In genomic region chr3:41583092-41583491, GRCm38 (mm10) we compare ENCODE assay signal across 18 mouse cellular contexts. TPM values are rescaled to one million over a fixed set of nuclear protein-coding genes. Genes with fewer than 3 reads are reported as not detected.
DNase-seq lines count a peak whose midpoint lies in the region; ATAC-seq lines count a peak whose summit lies in the region.
"Had no signal": no experiment of that assay in that cellular context is flagged by ENCODE, and none has a peak within 500 bp of the region (broad histone marks: within the 10 kb centered on the region; RNA-seq: fewer than 3 reads in every experiment).

No protein-coding gene starts in this region.

- peaks cover 54% of the 10 kb centered on the region for H3K4me1 ChIP-seq in forebrain, embryonic 13.5 days
- peaks cover 29% of the 10 kb centered on the region for H3K4me1 ChIP-seq in forebrain, embryonic 14.5 days (ENCODE audit: control insufficient read depth, insufficient read depth, low read length)
- peaks cover 28% of the 10 kb centered on the region for H3K4me1 ChIP-seq in hindbrain, embryonic 15.5 days (replicated peaks)
- 0 out of 2 replicates have a peak, but pooled peaks cover 3% of the 10 kb centered on the region for H3K4me1 ChIP-seq in hindbrain, embryonic 11.5 days (replicated peaks; ENCODE audit: control insufficient read depth, insufficient read depth, low read length)
- H3K4me1 ChIP-seq in midbrain, embryonic 11.5 days (ENCODE audit: control insufficient read depth, insufficient read depth, low read length), result peaks cover 22% of the 10 kb centered on the region
- H3K4me1 ChIP-seq in midbrain, embryonic 15.5 days, result peaks cover 22% of the 10 kb centered on the region
- peaks cover 73% of the 10 kb centered on the region for H3K4me1 ChIP-seq in liver, embryonic 15.5 days (replicated peaks)

- H3K9ac ChIP-seq in forebrain, embryonic 13.5 days, result no peak overlapping the region
- H3K9ac ChIP-seq in forebrain, embryonic 14.5 days (ENCODE audit: low read length), result no peak overlapping the region
- no peak overlapping the region for H3K9ac ChIP-seq in hindbrain, embryonic 15.5 days
- no peak overlapping the region for H3K9ac ChIP-seq in hindbrain, embryonic 11.5 days (ENCODE audit: low read depth, low read length)
- H3K9ac ChIP-seq in midbrain, embryonic 11.5 days (ENCODE audit: low read length), result no peak overlapping the region
- H3K9ac ChIP-seq in midbrain, embryonic 15.5 days, result no peak overlapping the region
- no peak overlapping the region for H3K9ac ChIP-seq in liver, embryonic 15.5 days
- H3K9ac ChIP-seq: embryonic facial prominence, embryonic 12.5 days; forebrain, postnatal 0 days; lung, embryonic 14.5 days; midbrain, embryonic 12.5 days had no signal

- H3K27ac ChIP-seq in forebrain, embryonic 13.5 days, result no peak overlapping the region
- H3K27ac ChIP-seq in forebrain, embryonic 14.5 days (ENCODE audit: low read depth, low read length), result no peak overlapping the region
- no peak overlapping the region; the same call in 1 of the 2 replicates for H3K27ac ChIP-seq in hindbrain, embryonic 15.5 days (replicated peaks)
- no peak overlapping the region for H3K27ac ChIP-seq in hindbrain, embryonic 11.5 days (ENCODE audit: low read depth, low read length)
- H3K27ac ChIP-seq in midbrain, embryonic 11.5 days (ENCODE audit: low read depth, low read length), result no peak overlapping the region
- no peak overlapping the region for H3K27ac ChIP-seq in midbrain, embryonic 15.5 days
- 0 out of 2 replicates have a peak overlapping the region, but pooled peaks have one; percentile 75 for H3K27ac ChIP-seq in liver, embryonic 15.5 days (replicated peaks)
- H3K27ac ChIP-seq: embryonic facial prominence, embryonic 12.5 days; midbrain, embryonic 12.5 days had no signal

- H3K4me2 ChIP-seq in forebrain, embryonic 13.5 days, result no peak overlapping the region
- H3K4me2 ChIP-seq in forebrain, embryonic 14.5 days (ENCODE audit: low read length), result no peak overlapping the region
- H3K4me2 ChIP-seq in hindbrain, embryonic 15.5 days, result no peak overlapping the region
- H3K4me2 ChIP-seq in hindbrain, embryonic 11.5 days (replicated peaks; ENCODE audit: low read depth, low read length), result no peak overlapping the region
- no peak overlapping the region for H3K4me2 ChIP-seq in midbrain, embryonic 11.5 days
- H3K4me2 ChIP-seq in midbrain, embryonic 15.5 days, result no peak overlapping the region
- no peak overlapping the region for H3K4me2 ChIP-seq in liver, embryonic 15.5 days
- H3K4me2 ChIP-seq: embryonic facial prominence, embryonic 12.5 days; lung, embryonic 14.5 days; midbrain, embryonic 12.5 days had no signal

- H3K9me3 ChIP-seq in forebrain, embryonic 13.5 days (replicated peaks), result no peaks in the 10 kb centered on the region
- H3K9me3 ChIP-seq in forebrain, embryonic 14.5 days (replicated peaks; ENCODE audit: control insufficient read depth, low read length), result no peaks in the 10 kb centered on the region
- no peaks in the 10 kb centered on the region for H3K9me3 ChIP-seq in hindbrain, embryonic 15.5 days
- no peaks in the 10 kb centered on the region for H3K9me3 ChIP-seq in hindbrain, embryonic 11.5 days (ENCODE audit: control insufficient read depth, low read length)
- H3K9me3 ChIP-seq in midbrain, embryonic 11.5 days (ENCODE audit: control insufficient read depth, low read length), result no peaks in the 10 kb centered on the region
- H3K9me3 ChIP-seq in midbrain, embryonic 15.5 days, result no peaks in the 10 kb centered on the region
- H3K9me3 ChIP-seq in liver, embryonic 15.5 days (replicated peaks), result no peaks in the 10 kb centered on the region
- H3K9me3 ChIP-seq: embryonic facial prominence, embryonic 12.5 days; midbrain, embryonic 12.5 days had no signal

- H3K27me3 ChIP-seq in forebrain, embryonic 13.5 days, result no peaks in the 10 kb centered on the region
- H3K27me3 ChIP-seq in forebrain, embryonic 14.5 days (replicated peaks; ENCODE audit: control insufficient read depth, insufficient read depth, low read length), result no peaks in the 10 kb centered on the region
- H3K27me3 ChIP-seq in hindbrain, embryonic 15.5 days, result no peaks in the 10 kb centered on the region
- no peaks in the 10 kb centered on the region for H3K27me3 ChIP-seq in hindbrain, embryonic 11.5 days (ENCODE audit: control insufficient read depth, insufficient read depth, low read length)
- H3K27me3 ChIP-seq in midbrain, embryonic 11.5 days (ENCODE audit: control insufficient read depth, insufficient read depth, low read length), result no peaks in the 10 kb centered on the region
- no peaks in the 10 kb centered on the region for H3K27me3 ChIP-seq in midbrain, embryonic 15.5 days (replicated peaks)
- no peaks in the 10 kb centered on the region for H3K27me3 ChIP-seq in liver, embryonic 15.5 days
- H3K27me3 ChIP-seq: CH12.LX; embryonic facial prominence, embryonic 12.5 days; midbrain, embryonic 12.5 days had no signal

- 89% methylated on average over 14 of the region's 14 CpGs for WGBS in forebrain, embryonic 13.5 days
- WGBS in forebrain, embryonic 14.5 days, result 87% methylated on average over 14 of the region's 14 CpGs
- WGBS in hindbrain, embryonic 15.5 days, result 85% methylated on average over 14 of the region's 14 CpGs
- WGBS in hindbrain, embryonic 11.5 days, result 86% methylated on average over 13 of the region's 14 CpGs
- WGBS in midbrain, embryonic 11.5 days, result 94% methylated on average over 14 of the region's 14 CpGs
- 86% methylated on average over 14 of the region's 14 CpGs for WGBS in midbrain, embryonic 15.5 days
- 85% methylated on average over 14 of the region's 14 CpGs for WGBS in liver, embryonic 15.5 days (ENCODE audit: insufficient replicate concordance)

- H3K36me3 ChIP-seq in forebrain, embryonic 13.5 days (ENCODE audit: poor library complexity, severe bottlenecking), result 0 out of 2 replicates have a peak, but pooled peaks cover 6% of the 10 kb centered on the region
- H3K36me3 ChIP-seq in forebrain, embryonic 14.5 days (ENCODE audit: control insufficient read depth, insufficient read depth, low read length), result no peaks in the 10 kb centered on the region
- H3K36me3 ChIP-seq in hindbrain, embryonic 15.5 days, result no peaks in the 10 kb centered on the region
- no peaks in the 10 kb centered on the region for H3K36me3 ChIP-seq in hindbrain, embryonic 11.5 days (ENCODE audit: control insufficient read depth, insufficient read depth, low read length)
- no peaks in the 10 kb centered on the region for H3K36me3 ChIP-seq in midbrain, embryonic 11.5 days (ENCODE audit: control insufficient read depth, insufficient read depth, low read length)
- H3K36me3 ChIP-seq in midbrain, embryonic 15.5 days (replicated peaks), result no peaks in the 10 kb centered on the region
- peaks cover 17% of the 10 kb centered on the region for H3K36me3 ChIP-seq in liver, embryonic 15.5 days (replicated peaks)
- H3K36me3 ChIP-seq: embryonic facial prominence, embryonic 12.5 days; midbrain, embryonic 12.5 days had no signal

- ATAC-seq in forebrain, embryonic 13.5 days, result peak; percentile 2; the same call in 1 of the 2 replicates
- no peak for ATAC-seq in forebrain, embryonic 14.5 days
- peak; percentile 51 for ATAC-seq in hindbrain, embryonic 15.5 days (ENCODE audit: low FRiP score, low read depth)
- ATAC-seq in hindbrain, embryonic 11.5 days (ENCODE audit: low FRiP score), result no peak
- no peak for ATAC-seq in midbrain, embryonic 11.5 days (ENCODE audit: low FRiP score)
- ATAC-seq in midbrain, embryonic 15.5 days (replicated peaks), result no peak
- ATAC-seq in liver, embryonic 15.5 days (ENCODE audit: insufficient read depth), result no peak
- ATAC-seq in megakaryocyte progenitor cell, adult 5-6 weeks (replicated peaks; ENCODE audit: poor library complexity), result no peak
- ATAC-seq: forebrain, postnatal 0 days had no signal

- H3K4me3 ChIP-seq in forebrain, embryonic 13.5 days, result no peak overlapping the region
- H3K4me3 ChIP-seq in forebrain, embryonic 14.5 days (ENCODE audit: low read depth, low read length), result no peak overlapping the region
- no peak overlapping the region for H3K4me3 ChIP-seq in hindbrain, embryonic 15.5 days
- H3K4me3 ChIP-seq in hindbrain, embryonic 11.5 days (ENCODE audit: low read depth, low read length), result no peak overlapping the region
- H3K4me3 ChIP-seq in midbrain, embryonic 11.5 days (ENCODE audit: low read depth, low read length), result no peak overlapping the region
- no peak overlapping the region for H3K4me3 ChIP-seq in midbrain, embryonic 15.5 days
- H3K4me3 ChIP-seq in liver, embryonic 15.5 days (replicated peaks), result no peak overlapping the region
- H3K4me3 ChIP-seq: embryonic facial prominence, embryonic 12.5 days; midbrain, embryonic 12.5 days had no signal

- no peak for DNase-seq in forebrain, embryonic 14.5 days (ENCODE audit: low spot score)
- DNase-seq in hindbrain, embryonic 11.5 days (ENCODE audit: low spot score), result no peak
- DNase-seq in midbrain, embryonic 11.5 days (ENCODE audit: low spot score, missing footprints), result peak; percentile 72
- DNase-seq: forebrain, postnatal 0 days; gastrocnemius, postnatal 10 days; kidney, adult 9 months; lung, embryonic 14.5 days; lung, postnatal 4 days; spleen, adult 18-20 months; thymus, adult 18-20 months had no signal

RNA-seq across cellular contexts. Expression of gene Jade1, which starts 27.6 kb away (rescaled TPM):
- polyA plus RNA-seq in forebrain, embryonic 13.5 days (2015; fragmentation: Nextera tagmentation; extraction: Ambion mirVana), result 17.1 and 18.9 TPM in 2 replicates
- polyA plus RNA-seq in forebrain, embryonic 14.5 days (2014; fragmentation: Nextera tagmentation; extraction: Ambion mirVana), result 11.9 and 14.5 TPM in 2 replicates
- 14.2 and 15.7 TPM in 2 replicates for polyA plus RNA-seq in hindbrain, embryonic 15.5 days (2015; fragmentation: Nextera tagmentation; extraction: Ambion mirVana)
- polyA plus RNA-seq in hindbrain, embryonic 11.5 days (2014; fragmentation: Nextera tagmentation; extraction: Ambion mirVana), result 12.1 and 13.0 TPM in 2 replicates
- polyA plus RNA-seq in midbrain, embryonic 11.5 days (2014; fragmentation: Nextera tagmentation; extraction: Ambion mirVana), result 17.1 and 20.2 TPM in 2 replicates
- 13.8 and 14.0 TPM in 2 replicates for polyA plus RNA-seq in midbrain, embryonic 15.5 days (2015; fragmentation: Nextera tagmentation; extraction: Ambion mirVana)
- 8.0 and 8.8 TPM in 2 replicates for polyA plus RNA-seq in liver, embryonic 15.5 days (2015; fragmentation: Nextera tagmentation; extraction: Ambion mirVana)
- 45.3 and 47.8 TPM in 2 replicates for total RNA-seq in megakaryocyte progenitor cell, adult 5-6 weeks (2015)
- total RNA-seq in megakaryocyte progenitor cell, adult 5-6 weeks (2017), result 34.6 and 38.7 TPM in 2 replicates

Comparison
In these comparisons a context has a peak if more than half of its experiments do, and no peak if none do; other contexts are left out.
1. ATAC-seq: peak in forebrain, embryonic 13.5 days (single experiment) and hindbrain, embryonic 15.5 days (single experiment); none in forebrain, embryonic 14.5 days (single experiment), hindbrain, embryonic 11.5 days (single experiment), midbrain, embryonic 11.5 days (single experiment), midbrain, embryonic 15.5 days (single experiment), liver, embryonic 15.5 days (single experiment) and megakaryocyte progenitor cell, adult 5-6 weeks (single experiment).